Mouse (Mus musculus) ovary, adult 18-20 months (tissue): ENCODE measurements at regions not wholly inside any gene's neighbourhood (a gene's known extent, or its start where the extent isn't known, plus 50 kb on each side); places are given as distances from the start of the nearest gene placed in this dataset.
A peak's percentile ranks its signal among the peaks of the same experiment; 100 is the strongest.

Experiments
- DNase-seq: peaks from one replicate; pipeline ENCODE4 v3.0.0; 2022; ENCODE audit warnings: low spot score, mixed read lengths

GRCm38 (mm10) chr4:56686141-56686540 is 53.7 kb upstream of the Gm26657 start:
- no peak for DNase-seq

GRCm38 (mm10) chr4:56685696-56686095 is 54.2 kb upstream of the Gm26657 start:
- DNase-seq: no peak

GRCm38 (mm10) chr4:56685123-56685522 is 54.7 kb upstream of the Gm26657 start:
- peak; percentile 58 for DNase-seq

- no peak for DNase-seq
These were observed 55.8 kb upstream of the Gm26657 start for GRCm38 (mm10) chr4:56684031-56684430.

- no peak for DNase-seq
These were observed 58.7 kb upstream of the Gm26657 start for GRCm38 (mm10) chr4:56681121-56681520.

- no peak for DNase-seq
These were observed 66.0 kb upstream of the Gm26657 start for GRCm38 (mm10) chr4:56673868-56674267.

- no peak for DNase-seq
These were observed 74.9 kb upstream of the Gm26657 start for GRCm38 (mm10) chr4:56664921-56665320.

- no peak for DNase-seq
These were observed 78.1 kb upstream of the Gm26657 start for GRCm38 (mm10) chr4:56661816-56662215.

GRCm38 (mm10) chr4:56657046-56657445 is 82.8 kb upstream of the Gm26657 start:
- no peak for DNase-seq

- no peak for DNase-seq
These were observed 85.5 kb upstream of the Gm26657 start for GRCm38 (mm10) chr4:56654327-56654726.

GRCm38 (mm10) chr4:56652819-56653218 is 87.1 kb upstream of the Gm26657 start:
- no peak for DNase-seq

- DNase-seq: no peak
These were observed 90.1 kb upstream of the Gm26657 start for GRCm38 (mm10) chr4:56649731-56650130.

- no peak for DNase-seq
These were observed 95.6 kb upstream of the Gm26657 start for GRCm38 (mm10) chr4:56643999-56644962.

GRCm38 (mm10) chr4:56643491-56643890 is 96.4 kb upstream of the Gm26657 start:
- no peak for DNase-seq

- DNase-seq: no peak
These were observed 100.2 kb upstream of the Gm26657 start for GRCm38 (mm10) chr4:56639709-56640108.

- no peak for DNase-seq
These were observed 101.0 kb upstream of the Gm26657 start for GRCm38 (mm10) chr4:56638704-56639478.

GRCm38 (mm10) chr4:56636265-56636664 is 103.6 kb upstream of the Gm26657 start:
- DNase-seq: no peak

- no peak for DNase-seq
These were observed 106.3 kb upstream of the Gm26657 start for GRCm38 (mm10) chr4:56633528-56633927.

GRCm38 (mm10) chr4:56630251-56630650 is 109.6 kb upstream of the Gm26657 start:
- DNase-seq: no peak

- DNase-seq: no peak
These were observed 112.7 kb upstream of the Gm26657 start for GRCm38 (mm10) chr4:56627206-56627605.

- no peak for DNase-seq
These were observed 118.1 kb upstream of the Gm26657 start for GRCm38 (mm10) chr4:56621782-56622181.

GRCm38 (mm10) chr4:56621356-56621755 is 118.5 kb upstream of the Gm26657 start:
- DNase-seq: no peak

GRCm38 (mm10) chr4:56620628-56621027 is 119.2 kb upstream of the Gm26657 start:
- DNase-seq: no peak
